Mouse (Mus musculus): ENCODE measurements at regions not wholly inside any gene's neighbourhood (a gene's known extent, or its start where the extent isn't known, plus 50 kb on each side); places are given as distances from the start of the nearest gene placed in this dataset.

DNA sequence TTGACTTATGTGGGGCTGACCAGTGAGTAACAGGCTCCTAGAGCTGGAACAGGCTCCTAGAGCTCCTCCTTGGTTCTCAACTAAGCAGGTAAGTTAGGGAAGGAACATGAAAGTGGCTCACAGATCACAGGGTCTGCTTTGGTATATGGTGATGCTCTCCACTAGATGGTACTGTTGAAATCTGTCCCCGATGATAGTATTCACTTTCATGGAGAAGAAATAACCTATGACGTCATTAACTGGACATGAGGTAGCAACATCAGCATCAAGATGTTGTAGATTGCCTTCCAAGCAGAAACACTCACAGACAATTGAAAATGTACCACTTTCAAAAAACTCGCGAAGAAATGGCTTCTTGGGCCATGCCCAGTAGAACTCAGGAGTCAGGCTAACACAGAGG is 195.3 kb upstream of the Atp5g3 start:
- TF ChIP-seq CTCF (IDR thresholded peaks at IDR 0.05; ENCODE audit: insufficient read depth, low read length) = no peak
- no peak for TF ChIP-seq POLR2A (IDR thresholded peaks at IDR 0.05; ENCODE audit: borderline replicate concordance, extremely low read depth, low read depth, low read length)

Measured in lung, adult 2 months (tissue).